ENCODE assay signal across 22 mouse cellular contexts in the genomic region with DNA sequence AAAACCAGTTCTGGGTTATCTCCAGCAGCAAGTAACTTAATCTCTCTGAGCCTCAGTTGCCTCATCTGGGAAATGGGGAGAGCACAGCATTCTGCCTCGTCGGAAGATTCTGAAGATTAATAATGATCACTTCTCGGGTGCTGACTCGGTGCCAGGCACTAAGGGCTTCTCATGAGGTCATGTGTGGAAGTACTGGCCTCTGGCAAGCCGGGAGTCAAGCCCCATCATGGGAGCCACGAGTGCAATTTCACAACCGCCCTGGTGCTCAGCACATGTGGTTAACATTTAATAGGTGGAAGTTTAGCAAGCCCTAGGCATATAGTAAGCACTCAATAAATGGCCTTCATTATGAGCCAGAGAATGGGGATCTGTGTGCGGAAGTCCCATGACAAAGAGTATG. TPM values are rescaled to one million over a fixed set of nuclear protein-coding genes. Genes with fewer than 3 reads are reported as not detected.
DNase-seq lines count a peak whose midpoint lies in the region; ATAC-seq and TF ChIP-seq lines count a peak whose summit lies in the region.
"Had no signal": no experiment of that assay in that cellular context is flagged by ENCODE, and none has a peak within 500 bp of the region (broad histone marks: within the 10 kb centered on the region; RNA-seq: fewer than 3 reads in every experiment).

No protein-coding gene starts in this region.

- ATAC-seq in heart, embryonic 15.5 days (replicated peaks; ENCODE audit: insufficient number of reproducible peaks, insufficient read depth, low FRiP score, low read depth), result no peak
- ATAC-seq in lung, postnatal 0 days, result peak; percentile 7
- ATAC-seq: forebrain, embryonic 16.5 days; midbrain, embryonic 16.5 days had no signal

- no peak for TF ChIP-seq POLR2A in lung, adult 2 months (IDR thresholded peaks at IDR 0.05; ENCODE audit: borderline replicate concordance, extremely low read depth, low read depth, low read length)

- H3K9me3 ChIP-seq in heart, embryonic 15.5 days (replicated peaks), result no peaks in the 10 kb centered on the region
- H3K9me3 ChIP-seq in lung, postnatal 0 days (ENCODE audit: low read length), result no peaks in the 10 kb centered on the region
- H3K9me3 ChIP-seq in hindbrain, embryonic 10.5 days, result no peaks in the 10 kb centered on the region
- H3K9me3 ChIP-seq: embryonic facial prominence, embryonic 12.5 days; kidney, embryonic 15.5 days; limb, embryonic 15.5 days; lung, embryonic 15.5 days; neural tube, embryonic 15.5 days had no signal

- DNase-seq in heart, adult 9 months (ENCODE audit: low spot score in 2 of 2), result no peak
- peak; percentile 82 to 85 for DNase-seq in lung, adult 18-20 months
- DNase-seq in lung, adult 2 months, result no peak
- peak; percentile 73 for DNase-seq in lung, postnatal 0 days (ENCODE audit: low spot score)
- no peak for DNase-seq in hindbrain, embryonic 10.5 days (ENCODE audit: low spot score)
- no peak for DNase-seq in embryo, embryonic 9.5 days (ENCODE audit: extremely low spot score)
- DNase-seq: adrenal gland, postnatal 10 days; B cell, adult 2 months; cerebellum, adult 9-11 months; right cerebral cortex, postnatal 14 days; spleen, adult 18-20 months; thymus, adult 2 months had no signal

- no peak overlapping the region for H3K9ac ChIP-seq in heart, embryonic 15.5 days
- no peak overlapping the region for H3K9ac ChIP-seq in lung, postnatal 0 days (replicated peaks; ENCODE audit: low read depth)
- H3K9ac ChIP-seq: embryonic facial prominence, embryonic 12.5 days; hindbrain, embryonic 14.5 days; kidney, embryonic 15.5 days; limb, embryonic 15.5 days; lung, embryonic 15.5 days; neural tube, embryonic 15.5 days had no signal

- H3K4me1 ChIP-seq in heart, embryonic 15.5 days (replicated peaks), result peaks cover 45% of the 10 kb centered on the region
- peaks cover 19% of the 10 kb centered on the region for H3K4me1 ChIP-seq in lung, adult 2 months (ENCODE audit: control insufficient read depth, insufficient read depth, low read length)
- peaks cover 14% of the 10 kb centered on the region for H3K4me1 ChIP-seq in lung, postnatal 0 days (ENCODE audit: insufficient read depth, low read depth, low read length)
- H3K4me1 ChIP-seq in hindbrain, embryonic 10.5 days (replicated peaks), result peaks cover 34% of the 10 kb centered on the region

- H3K27me3 ChIP-seq in heart, embryonic 15.5 days, result no peaks in the 10 kb centered on the region
- H3K27me3 ChIP-seq in lung, postnatal 0 days (replicated peaks; ENCODE audit: insufficient read depth, low read length), result no peaks in the 10 kb centered on the region
- 0 out of 2 replicates have a peak, but pooled peaks cover 9% of the 10 kb centered on the region for H3K27me3 ChIP-seq in hindbrain, embryonic 10.5 days (ENCODE audit: insufficient read depth, poor library complexity, severe bottlenecking)
- H3K27me3 ChIP-seq: embryonic facial prominence, embryonic 12.5 days; kidney, embryonic 15.5 days; limb, embryonic 15.5 days; lung, embryonic 15.5 days; neural tube, embryonic 15.5 days had no signal

- TF ChIP-seq CTCF in lung, adult 2 months (IDR thresholded peaks at IDR 0.05; ENCODE audit: insufficient read depth, low read length), result no peak
- no peak for TF ChIP-seq CTCF in lung, postnatal 0 days (IDR thresholded peaks at IDR 0.05)

- no peak overlapping the region for H3K4me2 ChIP-seq in heart, embryonic 15.5 days
- H3K4me2 ChIP-seq in lung, postnatal 0 days (replicated peaks; ENCODE audit: low read depth, low read length), result no peak overlapping the region
- H3K4me2 ChIP-seq: embryonic facial prominence, embryonic 12.5 days; hindbrain, embryonic 14.5 days; kidney, embryonic 15.5 days; limb, embryonic 15.5 days; lung, embryonic 15.5 days; neural tube, embryonic 15.5 days had no signal

- 86% methylated on average over 8 of the region's 8 CpGs for WGBS in heart, embryonic 15.5 days
- 79% methylated on average over 8 of the region's 8 CpGs for whole genome bisulfite sequencing in lung, adult 2 months
- WGBS in lung, postnatal 0 days, result 63% methylated on average over 8 of the region's 8 CpGs
- WGBS in hindbrain, embryonic 10.5 days, result 91% methylated on average over 8 of the region's 8 CpGs

- H3K36me3 ChIP-seq in heart, embryonic 15.5 days, result no peaks in the 10 kb centered on the region
- H3K36me3 ChIP-seq in lung, postnatal 0 days (ENCODE audit: insufficient read depth, low read length), result no peaks in the 10 kb centered on the region
- H3K36me3 ChIP-seq in hindbrain, embryonic 10.5 days, result no peaks in the 10 kb centered on the region
- H3K36me3 ChIP-seq: embryonic facial prominence, embryonic 12.5 days; kidney, embryonic 15.5 days; limb, embryonic 15.5 days; lung, embryonic 15.5 days; neural tube, embryonic 15.5 days had no signal

- no peak overlapping the region for H3K4me3 ChIP-seq in heart, embryonic 15.5 days
- H3K4me3 ChIP-seq in lung, adult 2 months (replicated peaks; ENCODE audit: extremely low read depth, low read depth, low read length), result no peak overlapping the region
- H3K4me3 ChIP-seq in lung, postnatal 0 days (ENCODE audit: low read depth, low read length), result no peak overlapping the region
- no peak overlapping the region for H3K4me3 ChIP-seq in hindbrain, embryonic 10.5 days
- H3K4me3 ChIP-seq: embryonic facial prominence, embryonic 12.5 days; erythroblast, embryonic 14.5 days; kidney, embryonic 15.5 days; limb, embryonic 15.5 days; lung, embryonic 15.5 days; neural tube, embryonic 15.5 days had no signal

- TF ChIP-seq EP300 in lung, postnatal 0 days (IDR thresholded peaks at IDR 0.05), result no peak; the same call in none of the 2 replicates

- H3K27ac ChIP-seq in heart, embryonic 15.5 days, result peak overlapping the region; percentile 92; the same call in 1 of the 2 replicates
- no peak overlapping the region for H3K27ac ChIP-seq in lung, postnatal 0 days (ENCODE audit: low read length)
- H3K27ac ChIP-seq in hindbrain, embryonic 10.5 days, result no peak overlapping the region
- H3K27ac ChIP-seq: embryonic facial prominence, embryonic 12.5 days; hindbrain, embryonic 14.5 days; kidney, embryonic 15.5 days; limb, embryonic 15.5 days; lung, embryonic 15.5 days; neural tube, embryonic 15.5 days had no signal

RNA-seq across cellular contexts. Expression of a gene that starts 22.4 kb away (rescaled TPM):
- polyA plus RNA-seq in heart, embryonic 15.5 days (2015; fragmentation: Nextera tagmentation; extraction: Ambion mirVana), result 94.7 and 107 TPM in 2 replicates
- polyA plus RNA-seq in lung, adult 2 months (2012; rRNA removed), result 261 and 286 TPM in 2 replicates
- polyA plus RNA-seq in lung, postnatal 0 days (2015; fragmentation: Nextera tagmentation; extraction: Ambion mirVana), result 123 and 145 TPM in 2 replicates
- 106 and 117 TPM in 2 replicates for polyA plus RNA-seq in hindbrain, embryonic 10.5 days (2016; fragmentation: Nextera tagmentation; extraction: Ambion mirVana)

Comparison
In these comparisons a context has a peak if more than half of its experiments do, and no peak if none do; other contexts are left out.
1. DNase-seq: peak in lung, adult 18-20 months (2 of 2) and lung, postnatal 0 days (single experiment); none in heart, adult 9 months (0 of 2), lung, adult 2 months (single experiment), hindbrain, embryonic 10.5 days (single experiment) and embryo, embryonic 9.5 days (single experiment).